Mouse (Mus musculus): ENCODE results near the gene Rin3.

The Rin3 gene

GRCm38 (mm10) chr12:102342147-102342546, 59.3 kb downstream of the Rin3 start:
- DNase-seq = no peak

- DNase-seq = no peak
Observed at GRCm38 (mm10) chr12:102342602-102343001, 59.8 kb downstream of the Rin3 start.

- no peak for DNase-seq
Observed at GRCm38 (mm10) chr12:102345031-102345815, 62.4 kb downstream of the Rin3 start.

GRCm38 (mm10) chr12:102346507-102346906, 63.7 kb downstream of the Rin3 start:
- peak; percentile 41 to 69 for DNase-seq

GRCm38 (mm10) chr12:102348447-102348846, 65.6 kb downstream of the Rin3 start:
- no peak for DNase-seq

- DNase-seq = no peak
Observed at GRCm38 (mm10) chr12:102350997-102351396, 68.1 kb downstream of the Rin3 start.

GRCm38 (mm10) chr12:102354126-102354984, 71.5 kb downstream of the Rin3 start:
- DNase-seq = no peak

GRCm38 (mm10) chr12:102355784-102356183, 72.9 kb downstream of the Rin3 start:
- no peak for DNase-seq

GRCm38 (mm10) chr12:102356781-102357180, 73.9 kb downstream of the Rin3 start:
- DNase-seq = no peak

- DNase-seq = no peak
Observed at GRCm38 (mm10) chr12:102359390-102359789, 76.5 kb downstream of the Rin3 start.

GRCm38 (mm10) chr12:102361189-102362161, 78.6 kb downstream of the Rin3 start:
- peak; percentile 76 to 83 for DNase-seq

- DNase-seq = peak in 1 of 2 experiments; percentile 22
Observed at GRCm38 (mm10) chr12:102365016-102365415, 82.2 kb downstream of the Rin3 start.

GRCm38 (mm10) chr12:102366126-102366816, 83.4 kb downstream of the Rin3 start:
- no peak for DNase-seq

- no peak for DNase-seq
Observed at GRCm38 (mm10) chr12:102367075-102367474, 84.2 kb downstream of the Rin3 start.

- DNase-seq = no peak
Observed at GRCm38 (mm10) chr12:102368066-102368465, 85.2 kb downstream of the Rin3 start.

GRCm38 (mm10) chr12:102368556-102368955, 85.7 kb downstream of the Rin3 start:
- no peak for DNase-seq

GRCm38 (mm10) chr12:102369488-102370235, 86.8 kb downstream of the Rin3 start:
- DNase-seq = peak in 1 of 2 experiments; percentile 27

- no peak for DNase-seq
Observed at GRCm38 (mm10) chr12:102370931-102371500, 88.2 kb downstream of the Rin3 start.

- DNase-seq = peak in 1 of 2 experiments; percentile 38
Observed at GRCm38 (mm10) chr12:102372322-102372721, 89.5 kb downstream of the Rin3 start.

GRCm38 (mm10) chr12:102382180-102382579, 99.3 kb downstream of the Rin3 start:
- DNase-seq = no peak

- no peak for DNase-seq
Observed at GRCm38 (mm10) chr12:102383288-102383687, 100.4 kb downstream of the Rin3 start.
